Mouse (Mus musculus) heart, adult 2 months (tissue): Measurements from ENCODE around the gene Gramd1b.

ENCODE experiments used
- CTCF ChIP-seq: fragments of 200-600 bp; IDR thresholded peaks from 2 replicates; pipeline ENCODE4 v1.8.1; 2022; ENCODE audit warnings: antibody characterized with exemption, mild to moderate bottlenecking, moderate library complexity
- EP300 ChIP-seq: fragments of 200-500 bp; IDR thresholded peaks from 2 replicates; pipeline ENCODE4 v1.6.1; 2011; ENCODE audit warnings: low read depth, low read length, control low read depth; ENCODE audit not compliant: insufficient read depth
- POLR2A ChIP-seq: fragments of 200-500 bp; IDR thresholded peaks from 2 replicates; pipeline ENCODE4 v1.6.1; 2011; ENCODE audit warnings: mild to moderate bottlenecking, low read depth, low read length, control low read depth; ENCODE audit not compliant: insufficient read depth

DNA sequence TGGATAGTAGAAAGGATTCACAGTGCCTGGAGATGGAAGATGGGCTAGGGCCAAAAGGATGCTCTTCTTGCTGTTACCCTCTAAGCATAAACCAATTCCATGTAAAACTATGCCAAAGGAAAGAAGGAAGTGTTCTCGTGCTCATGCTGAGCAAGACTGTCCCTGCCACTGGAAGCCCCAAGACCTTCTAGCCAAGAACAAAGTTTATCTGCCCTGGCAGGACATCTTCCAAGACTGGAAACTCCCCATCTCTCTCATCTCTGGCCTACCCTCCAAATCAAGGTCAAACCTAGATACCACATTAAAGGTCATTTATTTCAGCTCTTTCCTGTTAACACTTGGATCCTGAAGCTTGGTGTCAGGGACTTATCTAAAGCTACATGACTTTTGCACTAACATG, 236.3 kb downstream of the Gramd1b start:
- no peak for TF ChIP-seq POLR2A
- no peak for TF ChIP-seq CTCF
- no peak for TF ChIP-seq EP300
